Mouse (Mus musculus) stomach, embryonic 14.5 days (tissue): ENCODE results near the gene Btrc. TPM values are rescaled to one million over a fixed set of nuclear protein-coding genes. Genes with fewer than 3 reads are reported as not detected.

ENCODE experiments used
- ATAC-seq: fragments of 200-750 bp; cut with Nextera tagmentation; 2 replicates; pipeline ENCODE4 v1.8.0; 2017; ENCODE audit warnings: low read depth, moderate TSS enrichment; ENCODE audit not compliant: insufficient number of reproducible peaks, insufficient read depth, low FRiP score
- H3K27ac ChIP-seq: fragments of 300-500 bp; sonication (generic); 2 replicates; pipeline ENCODE4 v1.5.1; 2014; ENCODE audit warnings: mild to moderate bottlenecking, low read length, moderate library complexity, mixed read lengths
- H3K27me3 ChIP-seq: fragments of 300-500 bp; sonication (generic); 2 replicates; pipeline ENCODE4 v1.6.1; 2014; ENCODE audit warnings: low read length, control low read depth, mixed read lengths; ENCODE audit not compliant: control insufficient read depth, insufficient read depth
- H3K36me3 ChIP-seq: fragments of 300-500 bp; sonication (generic); 2 replicates; pipeline ENCODE4 v1.6.1; 2014; ENCODE audit warnings: mild to moderate bottlenecking, control low read depth, low read length, moderate library complexity, mixed read lengths; ENCODE audit not compliant: control insufficient read depth, insufficient read depth
- H3K4me1 ChIP-seq: fragments of 300-500 bp; sonication (generic); 2 replicates; pipeline ENCODE4 v1.6.1; 2014; ENCODE audit warnings: low read length, control low read depth, mixed read lengths; ENCODE audit not compliant: control insufficient read depth, insufficient read depth
- H3K4me2 ChIP-seq: fragments of 300-500 bp; sonication (generic); replicated peaks from 2 replicates; pipeline ENCODE4 v1.6.1; 2014; ENCODE audit warnings: low read depth, low read length, control low read depth
- H3K4me3 ChIP-seq: fragments of 300-500 bp; sonication (generic); 2 replicates; pipeline ENCODE4 v1.5.1; 2014; ENCODE audit warnings: low read depth, low read length, control low read depth
- H3K9ac ChIP-seq: fragments of 300-500 bp; sonication (generic); replicated peaks from 2 replicates; pipeline ENCODE4 v1.6.1; 2014; ENCODE audit warnings: low read depth, mild to moderate bottlenecking, control low read depth, low read length, moderate library complexity, mixed read lengths
- H3K9me3 ChIP-seq: fragments of 300-500 bp; sonication (generic); 2 replicates; pipeline ENCODE4 v1.6.1; 2016; ENCODE audit warnings: low read depth, low read length, control low read depth; ENCODE audit not compliant: control insufficient read depth
- WGBS: fragments of 180-500 bp; shearing (Covaris S2); extraction: QIAGEN DNeasy Blood & Tissue Kit; methylation state at CpG from one replicate; pipeline ENCODE4 v1.1.7; 2014; 5-methylcytosine and 5-hydroxymethylcytosine counted together
- polyA plus RNA-seq: library from polyadenylated mRNA; unstranded; fragments of >200 nt; fragmentation: Nextera tagmentation; extraction: Ambion mirVana; gene quantifications from 2 replicates; pipeline ENCODE4 v1.2.1, GENCODE M21; 2014

Gene Btrc
- polyA plus RNA-seq: 46.3 and 52.1 TPM in 2 replicates

DNA sequence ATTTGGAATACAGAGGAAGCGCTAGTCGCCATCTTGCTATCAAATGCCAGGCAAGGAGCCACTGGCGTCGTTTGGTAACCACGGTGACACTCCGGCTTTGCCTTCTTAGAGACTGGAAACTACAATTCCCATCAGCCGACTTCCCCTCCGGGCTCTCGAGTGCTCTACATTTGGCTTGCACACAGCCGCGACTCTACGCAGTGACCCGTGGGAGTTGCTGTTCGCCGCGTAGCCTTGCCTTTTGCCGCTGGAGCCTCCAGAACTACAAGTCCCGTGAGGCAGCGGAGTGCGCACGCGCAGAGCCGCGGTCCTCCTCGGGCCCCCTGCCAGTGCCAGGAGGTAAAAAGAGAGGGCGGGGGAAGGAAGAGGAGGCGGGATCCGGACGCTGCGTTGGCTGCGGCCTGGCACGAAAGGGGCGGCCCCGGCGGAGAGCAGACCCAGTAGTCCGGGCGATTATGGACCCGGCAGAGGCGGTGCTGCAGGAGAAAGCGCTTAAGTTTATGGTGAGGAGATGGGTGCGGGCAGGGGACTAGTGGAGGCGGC, at the start of gene Btrc:
TSS of gene Btrc (plus strand) at position 351 of the 543 bp plus-strand sequence.
- Histone ChIP-seq H3K9me3 (no peaks in the 10 kb centered on the region), H3K27ac (peak within 1 kb of the TSS; percentile 77), H3K27me3 (no peaks in the 10 kb centered on the region), H3K4me3 (peak within 1 kb of the TSS; percentile 85), H3K9ac (peak within 1 kb of the TSS; percentile 82), H3K4me2 (peak within 1 kb of the TSS; percentile 80), H3K36me3 (no peaks in the 10 kb centered on the region), H3K4me1 (peaks cover 7% of the 10 kb centered on the region)
- WGBS: under 1% methylated on average over 42 of the region's 42 CpGs
- peak; percentile 99 for ATAC-seq

DNA sequence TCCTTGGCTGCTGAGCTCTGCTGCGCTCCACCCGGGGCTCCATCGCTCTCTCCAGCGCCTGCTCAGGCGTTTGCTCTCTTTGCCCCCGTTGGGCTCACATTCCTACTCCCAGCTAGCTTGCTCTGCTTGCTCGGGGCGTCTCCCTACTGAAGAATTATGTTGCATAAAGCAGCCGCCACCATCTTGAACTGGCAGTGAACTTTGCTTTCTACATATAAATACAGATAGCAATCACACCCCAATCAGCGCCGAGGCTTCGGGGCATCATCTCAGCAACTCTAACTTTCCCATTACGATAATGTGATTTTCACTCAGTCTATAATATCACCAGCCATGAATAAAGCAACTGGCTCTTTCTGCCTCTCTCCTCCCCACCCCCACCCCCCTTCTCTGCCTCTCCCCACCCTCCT, 46.1 kb upstream of the Btrc start:
- WGBS: 16% methylated on average over 13 of the region's 13 CpGs
- H3K4me2 ChIP-seq: peak overlapping the region; percentile 16
- no peaks in the 10 kb centered on the region for H3K9me3 ChIP-seq
- H3K4me1 ChIP-seq: peaks cover 15% of the 10 kb centered on the region; the same call in 1 of the 2 replicates
- H3K27ac ChIP-seq: peak overlapping the region; percentile 78; the same call in 1 of the 2 replicates
- H3K36me3 ChIP-seq: no peaks in the 10 kb centered on the region
- no peak overlapping the region for H3K9ac ChIP-seq
- no peaks in the 10 kb centered on the region for H3K27me3 ChIP-seq
- no peak overlapping the region for H3K4me3 ChIP-seq
- peak; percentile 68; the same call in 1 of the 2 replicates for ATAC-seq

DNA sequence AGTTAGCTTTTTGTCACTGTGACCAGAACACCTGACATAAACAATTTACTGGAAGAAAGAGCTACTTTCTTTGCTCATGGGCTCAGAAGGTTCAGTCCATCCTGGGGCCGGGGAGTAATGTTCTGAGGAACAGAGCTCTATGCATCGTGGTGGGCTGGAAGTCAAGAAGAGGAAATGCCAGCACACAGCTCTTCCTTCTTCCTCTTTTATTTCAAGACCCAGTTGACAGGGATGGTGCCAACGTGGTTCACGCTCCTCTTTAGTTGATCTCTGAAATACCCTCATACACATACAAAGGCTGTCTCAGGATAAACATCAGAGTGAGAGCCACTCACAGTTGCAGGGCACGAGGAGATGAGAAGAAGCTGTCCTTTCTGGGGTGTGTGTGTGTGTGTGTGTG, 42.5 kb upstream of the Btrc start:
- Histone ChIP-seq H3K36me3 (no peaks in the 10 kb centered on the region), H3K9ac (no peak overlapping the region), H3K4me2 (no peak overlapping the region), H3K27me3 (no peaks in the 10 kb centered on the region), H3K9me3 (no peaks in the 10 kb centered on the region), H3K27ac (no peak overlapping the region), H3K4me1 (peaks cover 4% of the 10 kb centered on the region; the same call in 1 of the 2 replicates), H3K4me3 (no peak overlapping the region)
- WGBS: 57% methylated on average over 5 of the region's 5 CpGs
- ATAC-seq: no peak

DNA sequence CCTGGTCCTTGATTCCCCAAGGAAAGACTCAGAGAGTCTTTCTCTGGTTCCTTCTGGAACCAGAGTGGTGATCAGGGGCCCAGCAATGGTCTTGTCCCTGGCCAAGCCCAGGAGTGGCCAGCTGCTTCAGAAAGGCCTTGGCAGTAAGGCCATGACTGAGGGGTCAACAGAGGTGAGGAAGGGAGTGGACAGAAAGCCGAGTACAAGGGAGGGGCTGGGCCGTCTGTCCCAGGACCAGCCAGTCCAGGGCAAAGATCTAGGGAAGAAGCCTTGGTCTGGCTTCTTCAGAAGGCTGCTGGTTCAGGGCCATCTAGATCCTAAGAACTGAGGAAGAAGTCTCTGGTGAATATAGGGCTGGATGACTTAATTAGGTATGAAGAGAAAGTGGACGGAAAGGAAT, 34.5 kb upstream of the Btrc start:
- H3K9ac ChIP-seq: no peak overlapping the region
- no peak overlapping the region for H3K4me3 ChIP-seq
- H3K27ac ChIP-seq: no peak overlapping the region
- 66% methylated on average over 3 of the region's 3 CpGs for WGBS
- H3K4me2 ChIP-seq: no peak overlapping the region
- 0 out of 2 replicates have a peak, but pooled peaks cover 9% of the 10 kb centered on the region for H3K4me1 ChIP-seq
- H3K36me3 ChIP-seq: no peaks in the 10 kb centered on the region
- no peak for ATAC-seq
- no peaks in the 10 kb centered on the region for H3K27me3 ChIP-seq
- no peaks in the 10 kb centered on the region for H3K9me3 ChIP-seq

- no peaks in the 10 kb centered on the region for H3K9me3 ChIP-seq
- no peaks in the 10 kb centered on the region for H3K36me3 ChIP-seq
- H3K4me3 ChIP-seq: no peak overlapping the region
- WGBS: 13% methylated on average over 22 of the region's 24 CpGs
- 0 out of 2 replicates have a peak, but pooled peaks cover 9% of the 10 kb centered on the region for H3K4me1 ChIP-seq
- no peak overlapping the region for H3K27ac ChIP-seq
- no peaks in the 10 kb centered on the region for H3K27me3 ChIP-seq
- H3K9ac ChIP-seq: no peak overlapping the region
- no peak overlapping the region for H3K4me2 ChIP-seq
- ATAC-seq: no peak; the same call in 1 of the 2 replicates
These were observed 33.7 kb upstream of the Btrc start for GRCm38 (mm10) chr19:45329748-45330298.

DNA sequence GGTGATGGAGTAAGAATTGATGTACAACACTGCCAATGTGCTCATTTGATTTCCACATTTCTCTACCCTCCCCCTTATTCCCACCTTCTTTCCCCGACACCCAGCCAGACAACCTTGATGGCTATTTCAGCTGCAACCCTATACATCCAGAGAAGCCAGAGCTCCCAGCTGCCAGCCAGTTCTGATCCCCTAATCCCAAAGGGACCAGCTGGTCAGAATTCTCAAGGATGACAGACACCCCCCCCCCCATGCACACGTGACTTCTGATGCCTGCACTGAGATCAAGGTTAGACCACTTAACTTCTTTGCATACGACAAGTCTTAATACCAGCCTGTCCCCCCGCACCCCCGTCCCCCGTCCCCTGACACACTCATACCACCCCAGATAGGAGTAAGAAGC, 26.8 kb upstream of the Btrc start:
- no peaks in the 10 kb centered on the region for H3K27me3 ChIP-seq
- WGBS: 80% methylated on average over 6 of the region's 6 CpGs
- H3K27ac ChIP-seq: no peak overlapping the region
- H3K9me3 ChIP-seq: no peaks in the 10 kb centered on the region
- H3K36me3 ChIP-seq: no peaks in the 10 kb centered on the region
- no peak for ATAC-seq
- no peak overlapping the region for H3K4me3 ChIP-seq
- H3K4me1 ChIP-seq: peaks cover 6% of the 10 kb centered on the region; the same call in 1 of the 2 replicates
- H3K4me2 ChIP-seq: no peak overlapping the region
- H3K9ac ChIP-seq: no peak overlapping the region

GRCm38 (mm10) chr19:45338182-45338581, 25.4 kb upstream of the Btrc start:
- no peak for ATAC-seq
- peaks cover 6% of the 10 kb centered on the region; the same call in 1 of the 2 replicates for H3K4me1 ChIP-seq
- no peaks in the 10 kb centered on the region for H3K36me3 ChIP-seq
- H3K9me3 ChIP-seq: no peaks in the 10 kb centered on the region
- H3K27me3 ChIP-seq: no peaks in the 10 kb centered on the region
- no peak overlapping the region for H3K4me3 ChIP-seq
- 40% methylated on average over 10 of the region's 10 CpGs for WGBS
- no peak overlapping the region for H3K4me2 ChIP-seq
- no peak overlapping the region for H3K27ac ChIP-seq
- H3K9ac ChIP-seq: no peak overlapping the region

GRCm38 (mm10) chr19:45343941-45344340, 19.6 kb upstream of the Btrc start:
- 62% methylated on average over 5 of the region's 5 CpGs for WGBS
- Histone ChIP-seq H3K4me3 (no peak overlapping the region), H3K4me2 (no peak overlapping the region), H3K27me3 (no peaks in the 10 kb centered on the region), H3K36me3 (no peaks in the 10 kb centered on the region), H3K9ac (no peak overlapping the region), H3K4me1 (no peaks in the 10 kb centered on the region), H3K9me3 (no peaks in the 10 kb centered on the region), H3K27ac (no peak overlapping the region)
- ATAC-seq: no peak
